Mouse (Mus musculus) lung, postnatal 0 days (tissue): ENCODE measurements at regions not wholly inside any gene's neighbourhood (a gene's known extent, or its start where the extent isn't known, plus 50 kb on each side); places are given as distances from the start of the nearest gene placed in this dataset.
"Not testable (repeated sequence)": the region's sequence is repeated elsewhere in the genome, so short reads cannot be mapped to it uniquely, and the experiment has no call there.

Source experiments
- ATAC-seq: fragments of 200-750 bp; cut with Nextera tagmentation; 2 replicates; pipeline ENCODE4 v1.8.0; 2017; ENCODE audit warnings: moderate library complexity
- DNase-seq: peaks from one replicate; pipeline ENCODE4 v3.0.0-alpha.2; 2016; ENCODE audit warnings: low spot score
- H3K27ac ChIP-seq: fragments of 300-500 bp; sonication (generic); 2 replicates; pipeline ENCODE4 v1.5.1; 2014; ENCODE audit warnings: antibody characterized with exemption, mild to moderate bottlenecking, low read length, mixed read lengths
- H3K27me3 ChIP-seq: fragments of 300-500 bp; sonication (generic); replicated peaks from 2 replicates; pipeline ENCODE4 v1.6.1; 2014; ENCODE audit warnings: low read length, mixed read lengths; ENCODE audit not compliant: insufficient read depth
- H3K36me3 ChIP-seq: fragments of 300-500 bp; sonication (generic); 2 replicates; pipeline ENCODE4 v1.6.1; 2014; ENCODE audit warnings: low read length, mixed read lengths; ENCODE audit not compliant: insufficient read depth
- H3K4me1 ChIP-seq: fragments of 300-500 bp; sonication (generic); 2 replicates; pipeline ENCODE4 v1.6.1; 2014; ENCODE audit warnings: antibody characterized with exemption, low read depth, low read length, mixed read lengths; ENCODE audit not compliant: insufficient read depth
- H3K4me2 ChIP-seq: fragments of 300-500 bp; sonication (generic); replicated peaks from 2 replicates; pipeline ENCODE4 v1.6.1; 2014; ENCODE audit warnings: low read depth, mild to moderate bottlenecking, low read length, moderate library complexity, mixed read lengths
- H3K4me3 ChIP-seq: fragments of 300-500 bp; sonication (generic); 2 replicates; pipeline ENCODE4 v1.5.1; 2014; ENCODE audit warnings: low read depth, low read length
- H3K9ac ChIP-seq: fragments of 300-500 bp; sonication (generic); replicated peaks from 2 replicates; pipeline ENCODE4 v1.6.1; 2014; ENCODE audit warnings: low read depth, mild to moderate bottlenecking
- H3K9me3 ChIP-seq: fragments of 300-500 bp; sonication (generic); 2 replicates; pipeline ENCODE4 v1.6.1; 2016; ENCODE audit warnings: low read length, mixed read lengths
- CTCF ChIP-seq: IDR thresholded peaks from 2 replicates; pipeline ENCODE4 v1.5.1; 2016; ENCODE audit warnings: antibody characterized with exemption, mild to moderate bottlenecking
- EP300 ChIP-seq: IDR thresholded peaks from 2 replicates; pipeline ENCODE4 v1.6.1; 2016; ENCODE audit warnings: antibody characterized with exemption, mild to moderate bottlenecking, control low read depth
- WGBS: fragments of 180-500 bp; shearing (Covaris S2); extraction: QIAGEN DNeasy Blood & Tissue Kit; methylation state at CpG from one replicate; pipeline ENCODE4 v1.1.7; 2014; 5-methylcytosine and 5-hydroxymethylcytosine counted together

DNA sequence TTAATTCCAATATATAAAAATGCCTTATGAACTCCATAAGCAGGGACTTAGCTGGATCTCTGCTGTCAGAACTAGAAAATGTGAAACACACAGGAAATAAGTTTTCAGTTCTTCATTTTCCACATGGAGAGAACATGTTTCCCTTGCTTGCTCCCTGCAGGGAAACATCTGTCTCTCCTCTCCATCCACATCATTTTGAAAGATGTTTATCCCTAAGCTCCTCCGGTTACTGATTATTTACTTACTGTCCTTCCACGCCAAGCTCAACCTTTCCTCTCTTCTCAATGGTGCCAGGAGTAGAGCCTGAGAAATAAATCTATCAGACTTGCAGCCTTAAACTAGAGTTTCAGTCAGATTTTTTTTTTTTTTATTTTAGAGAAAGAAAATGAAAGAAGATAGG lies 1988.4 kb upstream of the Aga start:
- 34% methylated on average over 2 of the region's 2 CpGs for WGBS

DNA sequence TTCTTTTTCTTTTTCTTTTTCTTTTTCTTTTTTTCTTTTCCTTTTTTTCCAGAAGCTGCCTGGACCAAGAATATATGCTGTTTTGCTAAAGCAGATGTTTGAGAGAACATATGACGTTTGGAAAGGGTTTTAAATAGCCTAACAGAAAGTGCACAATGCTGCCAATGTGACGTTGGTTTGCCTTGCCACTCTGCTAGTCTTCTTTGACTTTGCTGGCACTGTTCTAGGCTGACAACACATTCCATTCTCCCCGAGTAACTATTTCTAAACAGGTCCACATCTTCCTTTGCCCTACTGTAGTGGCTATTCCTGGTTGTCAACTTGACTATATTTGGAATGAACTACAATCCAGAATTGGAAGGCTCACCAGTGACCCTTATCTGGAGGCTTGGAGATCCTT lies 1958.4 kb upstream of the Aga start:
- ATAC-seq, H3K9me3 ChIP-seq, H3K4me2 ChIP-seq, DNase-seq, H3K27me3 ChIP-seq, H3K36me3 ChIP-seq, H3K4me1 ChIP-seq, H3K9ac ChIP-seq, H3K27ac ChIP-seq, H3K4me3 ChIP-seq: not testable (repeated sequence)
- WGBS = 68% methylated on average over 3 of the region's 3 CpGs

More for the DNA sequence above, 1988.4 kb upstream of the Aga start:
- no peak overlapping the region for H3K9ac ChIP-seq
- H3K4me3 ChIP-seq = no peak overlapping the region
- no peaks in the 10 kb centered on the region for H3K4me1 ChIP-seq
- DNase-seq (peak; percentile 7), ATAC-seq (no peak)
- no peaks in the 10 kb centered on the region for H3K9me3 ChIP-seq
- no peak overlapping the region for H3K27ac ChIP-seq
- no peaks in the 10 kb centered on the region for H3K36me3 ChIP-seq
- no peak for TF ChIP-seq CTCF
- no peak for TF ChIP-seq EP300
- H3K27me3 ChIP-seq = no peaks in the 10 kb centered on the region
- H3K4me2 ChIP-seq = no peak overlapping the region
